Mouse (Mus musculus) left cerebral cortex, adult 2 months (tissue): Measurements from ENCODE around the gene Smyd1. TPM values are rescaled to one million over a fixed set of nuclear protein-coding genes. Genes with fewer than 3 reads are reported as not detected.
"Not testable (repeated sequence)": the region's sequence is repeated elsewhere in the genome, so short reads cannot be mapped to it uniquely, and the experiment has no call there.

Source experiments
- DNase-seq, 2 experiments: peaks; one replicate each; pipeline ENCODE4 v3.0.0; 2021 to 2022; ENCODE audit warnings: low spot score in 2 of 2, mixed read lengths in 1 of 2; ENCODE audit errors: extremely low spot score in 1 of 2
- H3K27ac ChIP-seq: fragments of 200-600 bp; 2 replicates; pipeline ENCODE4 v1.8.1; 2022
- H3K4me3 ChIP-seq: fragments of 200-600 bp; 2 replicates; pipeline ENCODE4 v1.8.1; 2022
- CTCF ChIP-seq: fragments of 200-600 bp; IDR thresholded peaks from 2 replicates; pipeline ENCODE4 v1.8.1; 2022; ENCODE audit warnings: antibody characterized with exemption, mild to moderate bottlenecking, moderate library complexity
- intact Hi-C: fragments of 180-260 bp; cut with DNase I; formaldehyde crosslinking; loops from one replicate; pipeline ENCODE4 v1.15.1; 2025
- total RNA-seq, 2 experiments: library from RNA; stranded (reverse); gene quantifications; 2 replicates each; pipeline ENCODE4 v1.2.3; 2021

Gene Smyd1
- total RNA-seq, 2 experiments from 2014 or later = 0.61 to 0.72 TPM

DNA sequence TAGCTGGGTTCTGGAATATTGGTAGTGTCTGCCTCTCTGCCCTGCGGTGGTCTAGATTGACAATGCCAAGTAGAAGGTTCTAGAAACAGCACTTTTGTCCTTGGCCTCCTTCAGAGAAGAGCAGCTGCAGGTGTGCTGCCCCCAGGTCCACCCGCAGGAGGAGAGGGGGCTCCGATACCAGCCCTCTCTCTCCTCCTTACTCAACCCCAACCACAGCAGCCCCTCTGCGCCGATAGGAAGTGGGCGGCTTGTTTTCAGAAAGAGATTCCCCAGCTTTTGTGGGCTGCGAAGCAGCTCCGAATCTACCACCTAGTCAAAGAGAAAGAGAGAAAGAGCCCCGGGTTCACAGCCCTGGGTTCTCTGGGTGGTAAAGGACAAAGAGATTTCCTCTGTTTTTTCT is 19.1 kb upstream of the Smyd1 start:
- intact Hi-C loops = no loop called here
- Histone ChIP-seq H3K27ac (no peak overlapping the region), H3K4me3 (no peak overlapping the region)
- no peak for TF ChIP-seq CTCF
- DNase-seq = no peak

- intact Hi-C loops = no loop called here
- TF ChIP-seq CTCF = no peak
- Histone ChIP-seq H3K27ac (no peak overlapping the region), H3K4me3 (no peak overlapping the region)
- DNase-seq = no peak
Measured at GRCm38 (mm10) chr6:71339351-71339750, 17.3 kb upstream of the Smyd1 start.

- H3K4me3 ChIP-seq = no peak overlapping the region
- intact Hi-C loops = no loop called here
- no peak for DNase-seq
- H3K27ac ChIP-seq = no peak overlapping the region
- no peak for TF ChIP-seq CTCF
Measured at GRCm38 (mm10) chr6:71338941-71339340, 16.9 kb upstream of the Smyd1 start.

DNA sequence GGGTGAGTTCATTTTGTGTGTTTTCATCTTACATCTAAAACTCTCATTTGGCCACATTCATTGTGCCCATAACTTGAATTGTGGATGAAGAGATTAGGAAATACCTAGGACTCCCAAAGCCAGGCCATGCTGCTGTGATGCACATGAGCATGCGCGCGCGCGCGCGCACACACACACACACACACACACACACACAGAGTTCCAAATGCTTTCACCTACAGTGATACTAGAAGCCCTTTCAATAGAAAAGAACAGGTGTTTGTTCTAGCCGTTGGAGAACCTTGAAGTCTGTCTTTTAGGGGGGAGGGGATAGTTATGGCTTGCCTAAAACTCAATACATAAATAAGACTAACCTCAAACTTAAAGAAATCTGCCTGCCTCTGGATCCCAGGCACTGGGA is 15.6 kb upstream of the Smyd1 start:
- intact Hi-C loops = no loop called here
- H3K4me3 ChIP-seq = no peak overlapping the region

GRCm38 (mm10) chr6:71333578-71334273 is 11.7 kb upstream of the Smyd1 start:
- no peak for TF ChIP-seq CTCF
- DNase-seq = no peak
- no peak overlapping the region for H3K4me3 ChIP-seq
- intact Hi-C loops = no loop called here
- H3K27ac ChIP-seq = no peak overlapping the region

More for the DNA sequence above, 15.6 kb upstream of the Smyd1 start:
- no peak for DNase-seq
- no peak for TF ChIP-seq CTCF
- H3K27ac ChIP-seq = no peak overlapping the region

GRCm38 (mm10) chr6:71333031-71333430 is 11.0 kb upstream of the Smyd1 start:
- TF ChIP-seq CTCF = no peak
- H3K27ac ChIP-seq = no peak overlapping the region
- no peak overlapping the region for H3K4me3 ChIP-seq
- intact Hi-C loops = no loop called here
- DNase-seq = no peak

GRCm38 (mm10) chr6:71332236-71332965 is 10.4 kb upstream of the Smyd1 start:
- Histone ChIP-seq H3K4me3 (no peak overlapping the region), H3K27ac (no peak overlapping the region)
- intact Hi-C loops = no loop called here
- no peak for TF ChIP-seq CTCF
- DNase-seq = no peak

DNA sequence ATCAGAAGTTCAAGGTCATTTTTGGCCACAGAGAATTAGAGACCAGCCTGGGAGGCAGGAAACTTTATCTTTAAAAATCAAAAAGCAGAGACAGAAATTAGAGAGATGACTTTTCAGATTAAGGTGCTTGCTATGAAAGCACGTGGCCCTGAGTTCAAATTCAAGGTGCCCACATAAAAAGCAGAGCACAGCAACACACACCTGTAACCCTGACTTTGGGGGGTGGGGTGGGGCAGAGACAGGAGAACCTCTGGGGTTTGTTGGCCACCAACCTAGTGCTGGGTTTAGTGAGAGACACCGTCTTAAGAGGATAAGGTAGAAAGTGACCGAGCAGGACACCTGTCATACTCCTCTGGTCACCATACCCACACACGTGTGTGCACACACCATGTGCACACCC is 9.5 kb upstream of the Smyd1 start:
- intact Hi-C loops, H3K27ac ChIP-seq, DNase-seq, H3K4me3 ChIP-seq: not testable (repeated sequence)

DNA sequence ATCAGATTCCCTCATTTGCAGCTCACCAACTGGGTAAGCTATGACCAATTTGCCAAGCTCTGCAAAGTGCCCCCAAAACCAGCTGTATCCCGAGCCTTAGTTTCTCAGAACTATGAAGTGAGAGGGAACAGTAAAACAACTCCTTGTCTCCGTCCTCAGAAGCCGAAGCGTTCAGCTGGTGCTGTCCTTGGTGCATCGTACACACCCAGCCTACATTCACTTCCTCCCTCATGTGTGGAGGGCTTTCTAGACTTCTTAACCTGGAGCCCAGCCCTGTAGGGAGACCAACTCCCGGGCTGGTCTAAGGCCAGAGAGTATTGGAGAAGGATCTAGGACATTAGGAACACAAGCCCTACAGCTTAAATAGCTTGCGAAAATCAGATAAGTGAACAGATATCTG is 8.5 kb upstream of the Smyd1 start:
- no peak for DNase-seq

DNA sequence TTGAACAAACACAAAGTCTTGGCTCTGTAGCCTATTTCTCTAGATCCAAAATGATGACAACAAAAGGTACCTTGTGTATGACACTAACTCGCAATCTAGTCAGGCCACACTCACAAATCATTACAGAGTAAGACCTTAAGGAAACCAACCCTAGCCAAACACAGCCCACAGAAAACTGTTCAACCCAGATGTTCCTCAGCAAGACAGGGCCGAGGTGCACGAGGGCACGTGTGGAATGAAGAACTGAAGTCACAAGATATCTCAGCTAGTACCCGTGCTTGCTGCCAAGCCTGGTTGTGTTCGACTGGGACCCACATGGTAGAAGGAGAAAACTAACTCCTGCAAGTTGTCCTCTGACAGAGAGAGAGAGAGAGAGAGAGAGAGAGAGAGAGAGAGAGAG is 7.8 kb upstream of the Smyd1 start:
- DNase-seq = no peak
- no peak overlapping the region for H3K27ac ChIP-seq
- intact Hi-C loops = no loop called here
- H3K4me3 ChIP-seq = no peak overlapping the region
- no peak for TF ChIP-seq CTCF

More for the DNA sequence above, 8.5 kb upstream of the Smyd1 start:
- no peak for TF ChIP-seq CTCF
- no peak overlapping the region for H3K4me3 ChIP-seq
- intact Hi-C loops = no loop called here
- no peak overlapping the region for H3K27ac ChIP-seq

GRCm38 (mm10) chr6:71324816-71325215 is 2.8 kb upstream of the Smyd1 start:
- intact Hi-C loops = no loop called here
- no peak for DNase-seq
- Histone ChIP-seq H3K27ac (no peak overlapping the region), H3K4me3 (no peak overlapping the region)
- TF ChIP-seq CTCF = no peak

GRCm38 (mm10) chr6:71322491-71322921 is 473 bp upstream of the Smyd1 start, which contains the start of gene Cd8b1:
Gene Cd8b1 (plus strand): TSS chr6:71322788.
- H3K4me3 ChIP-seq = no peak within 1 kb of the TSS
- intact Hi-C loops = no loop called here
- H3K27ac ChIP-seq = no peak within 1 kb of the TSS
- TF ChIP-seq CTCF = no peak
- no peak for DNase-seq

DNA sequence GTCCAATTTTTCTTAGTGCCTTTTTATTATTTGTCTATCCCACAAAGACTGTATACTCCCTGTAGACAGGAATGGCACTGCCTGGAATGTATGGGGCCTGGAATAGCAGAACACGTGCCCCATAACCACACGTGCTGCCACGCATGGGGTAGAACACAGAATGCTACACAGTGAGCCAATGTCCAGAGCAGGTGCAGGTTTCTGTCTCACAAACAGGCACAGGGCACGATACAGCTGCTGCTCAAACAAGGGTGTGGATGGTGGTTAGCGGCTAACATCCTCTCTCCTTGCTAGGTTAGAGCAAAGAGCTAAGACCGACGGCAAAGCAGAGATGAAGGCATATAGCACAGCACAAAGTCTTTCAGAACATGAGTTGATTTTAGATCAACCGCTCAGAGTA is 14.5 kb downstream of the Smyd1 start:
- H3K4me3 ChIP-seq = no peak overlapping the region
- no peak overlapping the region for H3K27ac ChIP-seq
- intact Hi-C loops = no loop called here
- DNase-seq = no peak
- TF ChIP-seq CTCF = no peak
